Mouse (Mus musculus): ENCODE results near the gene Spryd4.
"Not testable (repeated sequence)": the region's sequence is repeated elsewhere in the genome, so short reads cannot be mapped to it uniquely, and the experiment has no call there.

Gene Spryd4

GRCm38 (mm10) chr10:128225064-128225463, 13.5 kb upstream of the Spryd4 start:
- no peak for DNase-seq

GRCm38 (mm10) chr10:128221533-128222286, 10.1 kb upstream of the Spryd4 start:
- DNase-seq = no peak

GRCm38 (mm10) chr10:128218387-128219117, 6.9 kb upstream of the Spryd4 start:
- DNase-seq = no peak

GRCm38 (mm10) chr10:128214981-128215380, 3.4 kb upstream of the Spryd4 start:
- no peak for DNase-seq

GRCm38 (mm10) chr10:128214112-128214511, 2.5 kb upstream of the Spryd4 start:
- DNase-seq = not testable (repeated sequence)

GRCm38 (mm10) chr10:128212871-128213323, 1.3 kb upstream of the Spryd4 start:
- peak; percentile 78 for DNase-seq

- no peak for DNase-seq
Observed at GRCm38 (mm10) chr10:128212148-128212547, 541 bp upstream of the Spryd4 start.

- no peak for DNase-seq
Observed at GRCm38 (mm10) chr10:128210954-128211353, 653 bp downstream of the Spryd4 start.

GRCm38 (mm10) chr10:128210131-128210530, 1.5 kb downstream of the Spryd4 start:
- DNase-seq = no peak

- no peak for DNase-seq
Observed at GRCm38 (mm10) chr10:128209311-128210009, 2.1 kb downstream of the Spryd4 start.

GRCm38 (mm10) chr10:128208326-128208725, 3.3 kb downstream of the Spryd4 start:
- no peak for DNase-seq

- no peak for DNase-seq
Observed at GRCm38 (mm10) chr10:128204941-128205340, 6.7 kb downstream of the Spryd4 start.

- no peak for DNase-seq
Observed at GRCm38 (mm10) chr10:128201856-128202255, 9.8 kb downstream of the Spryd4 start.

GRCm38 (mm10) chr10:128194551-128195461, 16.8 kb downstream of the Spryd4 start:
- DNase-seq = peak; percentile 28

- DNase-seq = peak; percentile 97
Observed at GRCm38 (mm10) chr10:128194024-128194550, 17.5 kb downstream of the Spryd4 start, which contains the start of gene Gls2. Gls2 (plus strand) TSS chr10:128194457.

GRCm38 (mm10) chr10:128193113-128193512, 18.5 kb downstream of the Spryd4 start:
- no peak for DNase-seq

- not testable (repeated sequence) for DNase-seq
Observed at GRCm38 (mm10) chr10:128192030-128192766, 19.4 kb downstream of the Spryd4 start.

GRCm38 (mm10) chr10:128191472-128191871, 20.1 kb downstream of the Spryd4 start:
- DNase-seq = no peak

GRCm38 (mm10) chr10:128188242-128188877, 23.2 kb downstream of the Spryd4 start:
- peak; percentile 81 for DNase-seq

- no peak for DNase-seq
Observed at GRCm38 (mm10) chr10:128187181-128187605, 24.4 kb downstream of the Spryd4 start.

GRCm38 (mm10) chr10:128185959-128186358, 25.6 kb downstream of the Spryd4 start:
- peak; percentile 87 for DNase-seq

Data from retina, postnatal 1 day (tissue).